Mouse (Mus musculus) embryonic facial prominence, embryonic 14.5 days (tissue): ENCODE data around the gene Setmar. TPM values are rescaled to one million over a fixed set of nuclear protein-coding genes. Genes with fewer than 3 reads are reported as not detected.

Experiments used
- polyA plus RNA-seq: library from polyadenylated mRNA; unstranded; fragments of >200 nt; fragmentation: Nextera tagmentation; extraction: Ambion mirVana; gene quantifications from 2 replicates; pipeline ENCODE4 v1.2.1, GENCODE M21; 2014

The Setmar gene
- polyA plus RNA-seq, 1 experiment from 2014 or later: 6.8 TPM

Other genes with a start within 250 kb of the Setmar start
- 27.4 and 28.6 TPM in 2 replicates for gene Sumf1, start 120.5 kb downstream of the Setmar start, polyA plus RNA-seq
- 9.1 and 11.2 TPM in 2 replicates for gene Itpr1, start 148.1 kb downstream of the Setmar start, polyA plus RNA-seq